Comparison of ENCODE assay signal across 8 mouse cellular contexts in genomic region chr16:15052924-15053793, GRCm38 (mm10).
A peak's percentile ranks its signal among the peaks of the same experiment; 100 is the strongest.
DNase-seq lines count a peak whose midpoint lies in the region; ATAC-seq and TF ChIP-seq lines count a peak whose summit lies in the region.

No protein-coding gene starts in this region.

- 0 out of 2 replicates have a peak overlapping the region, but pooled peaks have one; percentile 18 for H3K27ac ChIP-seq in layer of hippocampus, adult 2 months
- peak overlapping the region; percentile 48; the same call in 1 of the 2 replicates for H3K27ac ChIP-seq in lung, embryonic 15.5 days

- H3K4me2 ChIP-seq in lung, embryonic 15.5 days: peak overlapping the region; percentile 37

- peak; percentile 18 for TF ChIP-seq CTCF in layer of hippocampus, adult 2 months (conservative IDR thresholded peaks at IDR 0.05)

- H3K27me3 ChIP-seq in lung, embryonic 15.5 days: no peaks in the 10 kb centered on the region

- peak; percentile 90 for ATAC-seq in lung, embryonic 15.5 days (ENCODE audit: borderline replicate concordance, extremely low read depth, low FRiP score, low TSS enrichment)
- ATAC-seq in granulocyte monocyte progenitor cell, adult 5-6 weeks (replicated peaks; ENCODE audit: poor library complexity, severe bottlenecking): no peak

- no peaks in the 10 kb centered on the region for H3K9me3 ChIP-seq in lung, embryonic 15.5 days

- peaks cover 41% of the 10 kb centered on the region for H3K4me1 ChIP-seq in lung, embryonic 15.5 days

- no peak overlapping the region for H3K4me3 ChIP-seq in layer of hippocampus, adult 2 months
- H3K4me3 ChIP-seq in lung, embryonic 15.5 days: no peak overlapping the region

- peak; percentile 94 for DNase-seq in 3T3-L1 (ENCODE audit: low read depth, low spot score)
- DNase-seq in cerebellum, adult 9-10 months: peak; percentile 63
- peak; percentile 10 to 54 for DNase-seq in frontal cortex, adult 2 months (ENCODE audit: extremely low spot score in 1 of 2, low spot score in 1 of 2)
- DNase-seq in heart, postnatal 4 days: peak; percentile 76
- DNase-seq in layer of hippocampus, adult 2 months (ENCODE audit: low spot score in 2 of 2): peak; percentile 49 to 51
- peak; percentile 19 for DNase-seq in retina, postnatal 7 days (ENCODE audit: low read depth, low spot score)

- no peaks in the 10 kb centered on the region for H3K36me3 ChIP-seq in lung, embryonic 15.5 days

- no peak overlapping the region for H3K9ac ChIP-seq in lung, embryonic 15.5 days

- 6% methylated on average over 16 of the region's 16 CpGs for WGBS in lung, embryonic 15.5 days

Comparison
In these comparisons a context has a peak if more than half of its experiments do, and no peak if none do; other contexts are left out.
1. DNase-seq: peak in every context shown above with its lines; median percentile 94 in 3T3-L1; 76 in heart, postnatal 4 days; 63 in cerebellum, adult 9-10 months; 50 in layer of hippocampus, adult 2 months; 32 in frontal cortex, adult 2 months; 19 in retina, postnatal 7 days.